In genomic region chr6:72619734-72620532, GRCm38 (mm10) we compare ENCODE assay signal across 16 mouse cellular contexts. TPM values are rescaled to one million over a fixed set of nuclear protein-coding genes. Genes with fewer than 3 reads are reported as not detected.
DNase-seq lines count a peak whose midpoint lies in the region; ATAC-seq and TF ChIP-seq lines count a peak whose summit lies in the region.
"Had no signal": no experiment of that assay in that cellular context is flagged by ENCODE, and none has a peak within 500 bp of the region (broad histone marks: within the 10 kb centered on the region; RNA-seq: fewer than 3 reads in every experiment).

No protein-coding gene starts in this region.

- H3K4me2 ChIP-seq in lung, embryonic 16.5 days (ENCODE audit: low read depth, low read length), result peak overlapping the region; percentile 27
- H3K4me2 ChIP-seq: forebrain, embryonic 15.5 days had no signal

- H3K36me3 ChIP-seq in heart, embryonic 10.5 days, result no peaks in the 10 kb centered on the region
- peaks cover 6% of the 10 kb centered on the region; the same call in 1 of the 2 replicates for H3K36me3 ChIP-seq in ES-Bruce4 (ENCODE audit: control insufficient read depth, insufficient read depth, low read length, poor library complexity, severe bottlenecking)
- no peaks in the 10 kb centered on the region for H3K36me3 ChIP-seq in lung, embryonic 16.5 days (ENCODE audit: control insufficient read depth, insufficient read depth, low read length)
- H3K36me3 ChIP-seq: forebrain, embryonic 15.5 days had no signal

- DNase-seq in heart, embryonic 10.5 days (ENCODE audit: low spot score), result no peak
- no peak for DNase-seq in heart, adult 11 months
- DNase-seq in kidney, postnatal 10 days, result peak; percentile 55
- DNase-seq in right cerebral cortex, postnatal 4 days, result no peak
- DNase-seq in thymus, postnatal 0 days (ENCODE audit: low spot score), result no peak
- DNase-seq: cerebellum, postnatal 25 days; retina, postnatal 1 day had no signal

- no peak overlapping the region for H3K4me3 ChIP-seq in heart, embryonic 10.5 days
- H3K4me3 ChIP-seq in ES-Bruce4 (ENCODE audit: low read depth, low read length), result no peak overlapping the region
- no peak overlapping the region for H3K4me3 ChIP-seq in lung, embryonic 16.5 days (ENCODE audit: low read length)
- H3K4me3 ChIP-seq: forebrain, embryonic 15.5 days; left cerebral cortex, adult 2 months had no signal

- TF ChIP-seq POLR2A in ES-Bruce4 (IDR thresholded peaks at IDR 0.05; ENCODE audit: insufficient read depth, low read length), result no peak

- ATAC-seq in lung, embryonic 16.5 days (ENCODE audit: low read depth), result peak; percentile 65
- ATAC-seq in megakaryocyte progenitor cell, adult 5-6 weeks (replicated peaks; ENCODE audit: poor library complexity), result no peak
- ATAC-seq: activated CD4-positive, CD25-positive, alpha-beta regulatory T cell, adult 4 months; forebrain, embryonic 15.5 days; hindbrain, embryonic 16.5 days had no signal

- no peaks in the 10 kb centered on the region for H3K27me3 ChIP-seq in heart, embryonic 10.5 days (ENCODE audit: insufficient read depth, poor library complexity, severe bottlenecking)
- H3K27me3 ChIP-seq in ES-Bruce4 (ENCODE audit: control insufficient read depth, insufficient read depth, low read length, poor library complexity, severe bottlenecking), result no peaks in the 10 kb centered on the region
- H3K27me3 ChIP-seq in lung, embryonic 16.5 days (ENCODE audit: control insufficient read depth, insufficient read depth, low read depth, low read length), result no peaks in the 10 kb centered on the region
- H3K27me3 ChIP-seq: forebrain, embryonic 15.5 days had no signal

- peaks cover 21% of the 10 kb centered on the region for H3K4me1 ChIP-seq in heart, embryonic 10.5 days
- H3K4me1 ChIP-seq in ES-Bruce4 (ENCODE audit: control insufficient read depth, insufficient read depth, low read length), result peaks cover 1% of the 10 kb centered on the region
- peaks cover 24% of the 10 kb centered on the region for H3K4me1 ChIP-seq in lung, embryonic 16.5 days (replicated peaks; ENCODE audit: control insufficient read depth, insufficient read depth, low read length)

- TF ChIP-seq CTCF in ES-Bruce4 (IDR thresholded peaks at IDR 0.05; ENCODE audit: low read depth, low read length), result no peak

- 39% methylated on average over 12 of the region's 12 CpGs for WGBS in heart, embryonic 10.5 days
- 23% methylated on average over 12 of the region's 12 CpGs for WGBS in lung, embryonic 16.5 days

- H3K27ac ChIP-seq in heart, embryonic 10.5 days, result peak overlapping the region; percentile 42; the same call in 1 of the 2 replicates
- 0 out of 2 replicates have a peak overlapping the region, but pooled peaks have one; percentile 7 for H3K27ac ChIP-seq in ES-Bruce4 (ENCODE audit: insufficient read depth, low read length)
- peak overlapping the region; percentile 85 for H3K27ac ChIP-seq in lung, embryonic 16.5 days (ENCODE audit: low read length)
- H3K27ac ChIP-seq: forebrain, embryonic 15.5 days; left cerebral cortex, adult 2 months; macrophage had no signal

- TF ChIP-seq EP300 in ES-Bruce4 (IDR thresholded peaks at IDR 0.05; ENCODE audit: insufficient read depth, low read depth, low read length), result no peak

- H3K9me3 ChIP-seq in heart, embryonic 10.5 days, result no peaks in the 10 kb centered on the region
- no peaks in the 10 kb centered on the region for H3K9me3 ChIP-seq in ES-Bruce4 (replicated peaks; ENCODE audit: control insufficient read depth, insufficient read depth, low read length, poor library complexity, severe bottlenecking)
- H3K9me3 ChIP-seq in lung, embryonic 16.5 days (ENCODE audit: control insufficient read depth, low read length), result no peaks in the 10 kb centered on the region
- H3K9me3 ChIP-seq: forebrain, embryonic 15.5 days; G1E had no signal

- peak overlapping the region; percentile 18; the same call in 1 of the 2 replicates for H3K9ac ChIP-seq in ES-Bruce4 (ENCODE audit: low read depth, poor library complexity, severe bottlenecking)
- H3K9ac ChIP-seq in lung, embryonic 16.5 days (ENCODE audit: low read length), result no peak overlapping the region; the same call in 1 of the 2 replicates
- H3K9ac ChIP-seq: forebrain, embryonic 15.5 days had no signal

RNA-seq across cellular contexts. Expression of gene Tgoln1, which starts 3.1 kb away (rescaled TPM):
- 27.9 and 29.1 TPM in 2 replicates for polyA plus RNA-seq in heart, embryonic 10.5 days (2016; fragmentation: Nextera tagmentation; extraction: Ambion mirVana)
- 33.2 and 34.1 TPM in 2 replicates for polyA plus RNA-seq in ES-Bruce4 (2011; ENCODE audit: insufficient read depth, insufficient read length, low read depth, missing spikeins)
- polyA plus RNA-seq in lung, embryonic 16.5 days (2015; fragmentation: Nextera tagmentation; extraction: Ambion mirVana), result 45.6 and 46.8 TPM in 2 replicates
- 43.9 and 44.1 TPM in 2 replicates for polyA plus RNA-seq in thymus, postnatal 0 days (2015; fragmentation: Nextera tagmentation; extraction: Ambion mirVana)
- 51.5 and 57.9 TPM in 2 replicates for total RNA-seq in megakaryocyte progenitor cell, adult 5-6 weeks (2015)
- 55.1 and 64.4 TPM in 2 replicates for total RNA-seq in megakaryocyte progenitor cell, adult 5-6 weeks (2017)

RNA-seq across cellular contexts. Expression of gene Retsat, which starts 21.7 kb away (rescaled TPM):
- polyA plus RNA-seq in heart, embryonic 10.5 days (2016; fragmentation: Nextera tagmentation; extraction: Ambion mirVana), result 13.5 and 17.0 TPM in 2 replicates
- polyA plus RNA-seq in ES-Bruce4 (2011; ENCODE audit: insufficient read depth, insufficient read length, low read depth, missing spikeins), result 5.2 and 7.8 TPM in 2 replicates
- 18.6 and 20.1 TPM in 2 replicates for polyA plus RNA-seq in lung, embryonic 16.5 days (2015; fragmentation: Nextera tagmentation; extraction: Ambion mirVana)
- polyA plus RNA-seq in thymus, postnatal 0 days (2015; fragmentation: Nextera tagmentation; extraction: Ambion mirVana), result 8.4 and 10.5 TPM in 2 replicates
- 20.3 and 20.8 TPM in 2 replicates for total RNA-seq in megakaryocyte progenitor cell, adult 5-6 weeks (2015)
- 20.0 and 27.5 TPM in 2 replicates for total RNA-seq in megakaryocyte progenitor cell, adult 5-6 weeks (2017)

RNA-seq across cellular contexts. Expression of gene Elmod3, which starts 21.7 kb away (rescaled TPM):
- polyA plus RNA-seq in heart, embryonic 10.5 days (2016; fragmentation: Nextera tagmentation; extraction: Ambion mirVana), result 12.9 and 13.3 TPM in 2 replicates
- 6.3 and 8.3 TPM in 2 replicates for polyA plus RNA-seq in ES-Bruce4 (2011; ENCODE audit: insufficient read depth, insufficient read length, low read depth, missing spikeins)
- polyA plus RNA-seq in lung, embryonic 16.5 days (2015; fragmentation: Nextera tagmentation; extraction: Ambion mirVana), result 17.5 and 20.0 TPM in 2 replicates
- polyA plus RNA-seq in thymus, postnatal 0 days (2015; fragmentation: Nextera tagmentation; extraction: Ambion mirVana), result 11.8 and 13.9 TPM in 2 replicates
- total RNA-seq in megakaryocyte progenitor cell, adult 5-6 weeks (2015), result 12.9 and 15.6 TPM in 2 replicates
- total RNA-seq in megakaryocyte progenitor cell, adult 5-6 weeks (2017), result 9.7 and 13.8 TPM in 2 replicates

Comparison
In these comparisons a context has a peak if more than half of its experiments do, and no peak if none do; other contexts are left out.
1. H3K27ac ChIP-seq: peak in every context shown above with its lines; median percentile 85 in lung, embryonic 16.5 days; 42 in heart, embryonic 10.5 days; 7 in ES-Bruce4.